Mouse (Mus musculus): ENCODE data around the gene Mmd. TPM values are rescaled to one million over a fixed set of nuclear protein-coding genes. Genes with fewer than 3 reads are reported as not detected.

The Mmd gene
- 47.7 and 49.4 TPM in 2 replicates for polyA plus RNA-seq (2015; fragmentation: Nextera tagmentation; extraction: Ambion mirVana)

- WGBS: 1% methylated on average over 41 of the region's 51 CpGs
- Histone ChIP-seq H3K36me3 (ENCODE audit: control insufficient read depth, insufficient read depth, low read length) (no peaks in the 10 kb centered on the region), H3K9ac (ENCODE audit: low read depth, low read length) (peak within 1 kb of the TSS; percentile 96), H3K27me3 (replicated peaks; ENCODE audit: control insufficient read depth, insufficient read depth, low read length) (no peaks in the 10 kb centered on the region), H3K9me3 (ENCODE audit: control insufficient read depth, low read length) (no peaks in the 10 kb centered on the region), H3K4me1 (ENCODE audit: control insufficient read depth, insufficient read depth, low read length) (peaks cover 24% of the 10 kb centered on the region), H3K4me2 (ENCODE audit: low read depth, low read length) (peak within 1 kb of the TSS; percentile 84), H3K4me3 (ENCODE audit: low read length) (peak within 1 kb of the TSS; percentile 89), H3K27ac (ENCODE audit: low read length) (peak within 1 kb of the TSS; percentile 86)
- ATAC-seq: peak; percentile 99
Measured at GRCm38 (mm10) chr11:90249025-90249650, at the start of gene Mmd. Gene Mmd (plus strand): TSS chr11:90249456.

- Histone ChIP-seq H3K27ac (ENCODE audit: low read length) (no peak overlapping the region), H3K36me3 (ENCODE audit: control insufficient read depth, insufficient read depth, low read length) (no peaks in the 10 kb centered on the region), H3K9me3 (ENCODE audit: control insufficient read depth, low read length) (no peaks in the 10 kb centered on the region), H3K9ac (ENCODE audit: low read depth, low read length) (no peak overlapping the region), H3K4me2 (ENCODE audit: low read depth, low read length) (no peak overlapping the region), H3K27me3 (replicated peaks; ENCODE audit: control insufficient read depth, insufficient read depth, low read length) (no peaks in the 10 kb centered on the region), H3K4me3 (ENCODE audit: low read length) (no peak overlapping the region), H3K4me1 (ENCODE audit: control insufficient read depth, insufficient read depth, low read length) (peaks cover under 1% of the 10 kb centered on the region; the same call in 1 of the 2 replicates)
- no peak for ATAC-seq
- 87% methylated on average over 2 of the region's 2 CpGs for WGBS
Measured at GRCm38 (mm10) chr11:90200826-90201225, 48.4 kb upstream of the Mmd start.

- Histone ChIP-seq H3K36me3 (ENCODE audit: control insufficient read depth, insufficient read depth, low read length) (no peaks in the 10 kb centered on the region), H3K27me3 (replicated peaks; ENCODE audit: control insufficient read depth, insufficient read depth, low read length) (no peaks in the 10 kb centered on the region), H3K4me1 (ENCODE audit: control insufficient read depth, insufficient read depth, low read length) (no peaks in the 10 kb centered on the region), H3K4me3 (ENCODE audit: low read length) (no peak overlapping the region), H3K4me2 (ENCODE audit: low read depth, low read length) (no peak overlapping the region), H3K27ac (ENCODE audit: low read length) (no peak overlapping the region), H3K9me3 (ENCODE audit: control insufficient read depth, low read length) (no peaks in the 10 kb centered on the region), H3K9ac (ENCODE audit: low read depth, low read length) (no peak overlapping the region)
- WGBS: 74% methylated on average over 7 of the region's 7 CpGs
- ATAC-seq: no peak
Measured at GRCm38 (mm10) chr11:90214246-90214645, 35.0 kb upstream of the Mmd start.

DNA sequence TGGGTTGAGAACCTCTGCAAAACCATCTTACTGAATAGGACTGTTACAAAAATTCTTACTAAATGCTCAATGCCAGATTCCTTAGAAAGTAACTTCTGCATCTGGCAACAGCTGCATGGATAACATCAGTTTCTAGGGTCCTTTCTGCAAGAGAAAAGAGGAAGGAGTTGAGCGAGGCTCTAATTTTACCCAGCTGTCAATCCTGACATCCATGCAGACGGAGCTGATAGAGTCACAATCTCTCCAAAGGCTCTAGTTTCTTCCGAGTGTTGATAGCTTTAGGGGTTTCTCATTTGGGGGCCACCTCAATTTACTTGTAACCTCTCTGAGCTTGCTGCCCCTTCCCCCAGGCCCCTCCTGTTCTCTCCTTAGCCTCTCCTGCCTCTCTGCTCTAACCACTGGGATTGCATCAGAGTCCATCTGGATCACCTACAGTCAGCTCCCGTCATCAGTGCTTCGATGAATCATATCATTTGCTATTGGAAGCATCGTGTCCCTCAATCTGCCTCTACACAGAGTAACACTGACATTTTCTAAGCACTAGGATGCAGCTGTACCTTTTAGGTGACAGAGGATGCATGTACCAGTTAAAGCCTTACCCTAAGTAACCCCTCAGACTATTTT lies 29.1 kb upstream of the Mmd start:
- H3K36me3 ChIP-seq (ENCODE audit: control insufficient read depth, insufficient read depth, low read length): no peaks in the 10 kb centered on the region
- ATAC-seq: no peak
- H3K4me3 ChIP-seq (ENCODE audit: low read length): no peak overlapping the region
- no peak overlapping the region for H3K9ac ChIP-seq (ENCODE audit: low read depth, low read length)
- H3K4me1 ChIP-seq (ENCODE audit: control insufficient read depth, insufficient read depth, low read length): peaks cover 7% of the 10 kb centered on the region
- H3K27ac ChIP-seq (ENCODE audit: low read length): no peak overlapping the region
- no peaks in the 10 kb centered on the region for H3K9me3 ChIP-seq (ENCODE audit: control insufficient read depth, low read length)
- no peak overlapping the region for H3K4me2 ChIP-seq (ENCODE audit: low read depth, low read length)
- no peaks in the 10 kb centered on the region for H3K27me3 ChIP-seq (replicated peaks; ENCODE audit: control insufficient read depth, insufficient read depth, low read length)
- WGBS: 73% methylated on average over 6 of the region's 6 CpGs

- Histone ChIP-seq H3K4me1 (ENCODE audit: control insufficient read depth, insufficient read depth, low read length) (peaks cover 8% of the 10 kb centered on the region), H3K4me3 (ENCODE audit: low read length) (no peak overlapping the region), H3K27ac (ENCODE audit: low read length) (no peak overlapping the region)
Measured at GRCm38 (mm10) chr11:90220750-90221149, 28.5 kb upstream of the Mmd start.

GRCm38 (mm10) chr11:90224914-90225470 lies 24.3 kb upstream of the Mmd start:
- Histone ChIP-seq H3K4me3 (ENCODE audit: low read length) (no peak overlapping the region), H3K4me2 (ENCODE audit: low read depth, low read length) (no peak overlapping the region), H3K27me3 (replicated peaks; ENCODE audit: control insufficient read depth, insufficient read depth, low read length) (no peaks in the 10 kb centered on the region), H3K36me3 (ENCODE audit: control insufficient read depth, insufficient read depth, low read length) (no peaks in the 10 kb centered on the region), H3K9ac (ENCODE audit: low read depth, low read length) (no peak overlapping the region), H3K9me3 (ENCODE audit: control insufficient read depth, low read length) (no peaks in the 10 kb centered on the region), H3K4me1 (ENCODE audit: control insufficient read depth, insufficient read depth, low read length) (peaks cover 10% of the 10 kb centered on the region), H3K27ac (ENCODE audit: low read length) (peak overlapping the region; percentile 19; the same call in 1 of the 2 replicates)
- ATAC-seq: peak; percentile 53; the same call in 1 of the 2 replicates
- WGBS: 35% methylated on average over 11 of the region's 11 CpGs

More at GRCm38 (mm10) chr11:90220750-90221149, 28.5 kb upstream of the Mmd start:
- no peaks in the 10 kb centered on the region for H3K27me3 ChIP-seq (replicated peaks; ENCODE audit: control insufficient read depth, insufficient read depth, low read length)
- H3K9me3 ChIP-seq (ENCODE audit: control insufficient read depth, low read length): no peaks in the 10 kb centered on the region
- no peak for ATAC-seq
- H3K4me2 ChIP-seq (ENCODE audit: low read depth, low read length): no peak overlapping the region
- no peak overlapping the region for H3K9ac ChIP-seq (ENCODE audit: low read depth, low read length)
- H3K36me3 ChIP-seq (ENCODE audit: control insufficient read depth, insufficient read depth, low read length): no peaks in the 10 kb centered on the region
- 19% methylated on average over 2 of the region's 2 CpGs for WGBS

DNA sequence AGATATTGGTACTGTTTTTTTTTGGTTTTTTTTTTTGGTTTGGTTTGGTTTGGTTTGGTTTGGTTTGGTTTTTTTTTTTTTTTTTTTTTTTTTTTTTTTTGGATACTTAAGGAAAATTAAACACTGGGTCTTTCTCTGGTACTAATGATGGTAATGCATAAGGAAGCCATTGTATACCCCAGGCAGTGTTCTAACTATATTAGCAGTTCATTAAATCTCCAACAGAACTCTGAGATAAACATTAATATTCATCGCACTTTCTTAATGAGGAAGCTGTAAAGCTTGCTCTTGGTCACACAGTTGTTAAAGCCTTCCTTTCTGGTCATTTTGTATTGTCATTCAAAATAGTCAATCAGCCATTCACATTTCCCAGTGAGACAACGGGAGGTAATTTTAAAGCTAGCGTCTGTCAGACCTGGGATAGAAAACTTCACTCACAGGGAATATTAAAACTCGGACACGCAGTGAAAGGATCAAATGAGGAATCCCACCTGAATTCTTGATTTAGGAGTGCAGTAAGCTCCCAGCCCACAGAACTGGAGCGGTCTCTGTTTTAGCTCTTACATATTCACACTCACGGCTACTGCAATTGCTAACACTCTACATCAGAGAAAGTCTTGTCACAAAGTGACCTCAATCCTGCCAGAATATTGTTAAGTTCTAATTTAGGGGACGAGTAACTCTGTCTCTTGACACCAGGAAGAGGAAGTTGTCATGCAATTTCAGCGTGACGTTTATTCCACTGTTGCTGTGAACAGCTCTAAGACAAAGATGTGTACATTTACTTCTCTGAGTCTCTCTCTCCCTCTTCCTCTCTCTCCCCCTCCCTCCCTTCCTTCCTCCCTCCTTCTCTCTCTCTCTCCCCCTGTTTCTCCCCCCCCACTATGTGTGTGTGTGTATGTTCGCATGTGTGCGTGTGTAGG lies 22.0 kb upstream of the Mmd start:
- no peak overlapping the region for H3K4me2 ChIP-seq (ENCODE audit: low read depth, low read length)
- H3K27ac ChIP-seq (ENCODE audit: low read length): no peak overlapping the region
- 66% methylated on average over 12 of the region's 12 CpGs for WGBS
- no peak overlapping the region for H3K4me3 ChIP-seq (ENCODE audit: low read length)
- H3K4me1 ChIP-seq (ENCODE audit: control insufficient read depth, insufficient read depth, low read length): peaks cover 26% of the 10 kb centered on the region
- H3K9me3 ChIP-seq (ENCODE audit: control insufficient read depth, low read length): no peaks in the 10 kb centered on the region
- ATAC-seq: no peak
- H3K9ac ChIP-seq (ENCODE audit: low read depth, low read length): no peak overlapping the region
- H3K36me3 ChIP-seq (ENCODE audit: control insufficient read depth, insufficient read depth, low read length): no peaks in the 10 kb centered on the region
- H3K27me3 ChIP-seq (replicated peaks; ENCODE audit: control insufficient read depth, insufficient read depth, low read length): no peaks in the 10 kb centered on the region

DNA sequence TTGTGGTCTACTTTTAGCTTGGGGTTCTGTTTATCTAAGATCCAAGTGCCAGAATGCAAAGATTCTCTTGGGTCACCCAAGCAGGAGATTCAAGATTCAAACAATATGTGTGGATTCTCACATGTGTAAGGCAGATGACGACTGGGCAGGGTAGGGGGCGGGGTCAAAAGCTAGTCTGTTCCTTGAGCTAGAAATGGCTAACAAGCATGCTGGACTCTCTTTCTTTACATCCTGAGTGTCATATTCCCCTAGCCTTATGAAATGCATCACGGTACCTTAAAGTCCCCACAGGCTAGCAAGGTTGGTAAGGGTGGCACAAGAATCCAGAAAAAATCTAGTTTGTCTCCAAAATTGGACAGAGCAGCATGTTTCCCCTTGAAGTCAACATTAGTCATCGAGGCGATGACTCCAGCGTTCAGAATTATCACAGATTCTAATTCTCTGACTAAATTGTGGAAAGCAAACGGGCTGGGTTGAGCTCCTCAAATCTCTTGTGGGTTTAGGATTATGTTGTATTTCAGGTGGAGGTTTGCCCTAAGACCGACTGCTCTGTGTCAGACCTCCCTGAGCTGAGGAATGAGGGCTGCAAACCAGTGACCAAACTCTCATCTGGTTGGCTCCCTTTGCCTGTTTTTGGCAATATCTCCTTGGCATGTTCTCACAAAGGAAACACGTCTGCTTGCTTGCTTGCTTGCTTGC lies 20.9 kb upstream of the Mmd start:
- H3K36me3 ChIP-seq (ENCODE audit: control insufficient read depth, insufficient read depth, low read length): no peaks in the 10 kb centered on the region
- H3K4me3 ChIP-seq (ENCODE audit: low read length): no peak overlapping the region
- no peaks in the 10 kb centered on the region for H3K9me3 ChIP-seq (ENCODE audit: control insufficient read depth, low read length)
- no peak overlapping the region for H3K27ac ChIP-seq (ENCODE audit: low read length)
- no peaks in the 10 kb centered on the region for H3K27me3 ChIP-seq (replicated peaks; ENCODE audit: control insufficient read depth, insufficient read depth, low read length)
- H3K4me2 ChIP-seq (ENCODE audit: low read depth, low read length): no peak overlapping the region
- no peak for ATAC-seq
- peaks cover 30% of the 10 kb centered on the region for H3K4me1 ChIP-seq (ENCODE audit: control insufficient read depth, insufficient read depth, low read length)
- H3K9ac ChIP-seq (ENCODE audit: low read depth, low read length): no peak overlapping the region
- WGBS: 86% methylated on average over 9 of the region's 9 CpGs

All from intestine, embryonic 16.5 days (tissue).